35 mouse cellular contexts compared by ENCODE assay signal in genomic region chr3:46174486-46174885, GRCm38 (mm10).
"Had no signal": no experiment of that assay in that cellular context is flagged by ENCODE, and none has a peak within 500 bp of the region (broad histone marks: within the 10 kb centered on the region; RNA-seq: fewer than 3 reads in every experiment).

No protein-coding gene starts in this region.

- H3K9ac ChIP-seq: heart, embryonic 12.5 days; heart, embryonic 13.5 days; heart, embryonic 15.5 days; hindbrain, embryonic 12.5 days; hindbrain, embryonic 13.5 days; hindbrain, embryonic 14.5 days; hindbrain, embryonic 15.5 days; intestine, embryonic 15.5 days; kidney, embryonic 15.5 days had no signal

- H3K27me3 ChIP-seq: heart, embryonic 12.5 days; heart, embryonic 13.5 days; heart, embryonic 15.5 days; hindbrain, embryonic 12.5 days; hindbrain, embryonic 13.5 days; hindbrain, embryonic 15.5 days; intestine, embryonic 15.5 days; kidney, embryonic 15.5 days had no signal

- H3K9me3 ChIP-seq: heart, embryonic 10.5 days; heart, embryonic 12.5 days; heart, embryonic 13.5 days; heart, embryonic 15.5 days; hindbrain, embryonic 10.5 days; hindbrain, embryonic 12.5 days; hindbrain, embryonic 13.5 days; hindbrain, embryonic 15.5 days; intestine, embryonic 15.5 days; kidney, embryonic 15.5 days had no signal

- H3K36me3 ChIP-seq: heart, embryonic 10.5 days; heart, embryonic 12.5 days; heart, embryonic 13.5 days; heart, embryonic 15.5 days; hindbrain, embryonic 10.5 days; hindbrain, embryonic 12.5 days; hindbrain, embryonic 13.5 days; hindbrain, embryonic 15.5 days; intestine, embryonic 15.5 days; kidney, embryonic 15.5 days had no signal

- H3K27ac ChIP-seq: heart, embryonic 10.5 days; heart, embryonic 13.5 days; heart, embryonic 15.5 days; hindbrain, embryonic 10.5 days; hindbrain, embryonic 12.5 days; hindbrain, embryonic 13.5 days; hindbrain, embryonic 14.5 days; hindbrain, embryonic 15.5 days; hindbrain, postnatal 0 days; intestine, embryonic 15.5 days; kidney, embryonic 15.5 days; kidney, postnatal 0 days; layer of hippocampus, adult 2 months; left cerebral cortex, adult 2 months had no signal

- H3K4me3 ChIP-seq: heart, embryonic 10.5 days; heart, embryonic 12.5 days; heart, embryonic 13.5 days; heart, embryonic 15.5 days; hindbrain, embryonic 10.5 days; hindbrain, embryonic 12.5 days; hindbrain, embryonic 13.5 days; hindbrain, embryonic 15.5 days; intestine, embryonic 15.5 days; kidney, embryonic 15.5 days; layer of hippocampus, adult 2 months; left cerebral cortex, adult 2 months had no signal

- ATAC-seq: hindbrain, embryonic 16.5 days; hindbrain, postnatal 0 days; inflammation-experienced regulatory T-cells, adult 6 months; intestine, embryonic 15.5 days; intestine, embryonic 16.5 days; intestine, postnatal 0 days had no signal

- DNase-seq: heart, postnatal 10 days; heart, postnatal 14 days; heart, postnatal 36 days; heart, postnatal 4 days; kidney, adult 11 months; kidney, adult 18-20 months; kidney, adult 2 months; kidney, adult 8-10 months; kidney, adult 9 months; kidney, postnatal 10 days; kidney, postnatal 14 days; kidney, postnatal 25 days; kidney, postnatal 36 days; kidney, postnatal 4 days; layer of hippocampus, adult 9-11 months; layer of hippocampus, postnatal 36 days had no signal

- H3K4me2 ChIP-seq: heart, embryonic 12.5 days; heart, embryonic 13.5 days; heart, embryonic 15.5 days; hindbrain, embryonic 12.5 days; hindbrain, embryonic 13.5 days; hindbrain, embryonic 14.5 days; hindbrain, embryonic 15.5 days; intestine, embryonic 15.5 days; kidney, embryonic 15.5 days had no signal

- H3K4me1 ChIP-seq: heart, embryonic 10.5 days; heart, embryonic 12.5 days; heart, embryonic 13.5 days; heart, embryonic 15.5 days; hindbrain, embryonic 10.5 days; hindbrain, embryonic 12.5 days; hindbrain, embryonic 13.5 days; hindbrain, embryonic 15.5 days; intestine, embryonic 15.5 days; kidney, embryonic 15.5 days had no signal
